Mouse (Mus musculus) MEL (cell line): ENCODE measurements at regions not wholly inside any gene's neighbourhood (a gene's known extent, or its start where the extent isn't known, plus 50 kb on each side); places are given as distances from the start of the nearest gene placed in this dataset.
"Not testable (repeated sequence)": the region's sequence is repeated elsewhere in the genome, so short reads cannot be mapped to it uniquely, and the experiment has no call there.

ENCODE experiments used
- DNase-seq: peaks from one replicate; pipeline ENCODE4 v3.0.0; 2011; ENCODE audit warnings: low read depth, low spot score
- H3K27ac ChIP-seq: 2 replicates; pipeline ENCODE4 v1.5.1; 2012; ENCODE audit warnings: low read depth, mild to moderate bottlenecking, control low read depth, low read length, moderate library complexity; ENCODE audit not compliant: control insufficient read depth
- H3K27me3 ChIP-seq, 2 experiments: fragments of 150-350 bp in 1 of 2; sonication (generic) in 1 of 2; 2 replicates each; pipeline ENCODE4 v1.6.1; 2012; ENCODE audit warnings: low read length in 2 of 2, mild to moderate bottlenecking in 2 of 2, improper control_type of control experiment in 1 of 2, moderate library complexity in 1 of 2; ENCODE audit not compliant: insufficient read depth in 2 of 2, control insufficient read depth in 1 of 2
- H3K36me3 ChIP-seq, 2 experiments: 2 replicates each; pipeline ENCODE4 v1.6.1; 2012 to 2014; ENCODE audit warnings: low read length in 2 of 2, improper control_type of control experiment in 1 of 2, inconsistent platforms in 1 of 2, mild to moderate bottlenecking in 1 of 2; ENCODE audit not compliant: insufficient read depth in 2 of 2, control insufficient read depth in 1 of 2
- H3K4me1 ChIP-seq, 2 experiments: fragments of 150-350 bp in 1 of 2; sonication (generic) in 1 of 2; 2 replicates each; pipeline ENCODE4 v1.6.1; 2012; ENCODE audit warnings: low read length in 2 of 2, improper control_type of control experiment in 1 of 2, mild to moderate bottlenecking in 1 of 2; ENCODE audit not compliant: insufficient read depth in 2 of 2, control insufficient read depth in 1 of 2
- H3K4me3 ChIP-seq, 2 experiments: fragments of 150-350 bp in 1 of 2; sonication (generic) in 1 of 2; 2 replicates each; pipeline ENCODE4 v1.5.1; 2012; ENCODE audit warnings: low read depth in 2 of 2, low read length in 2 of 2, mild to moderate bottlenecking in 2 of 2, moderate library complexity in 2 of 2, control low read depth in 1 of 2, improper control_type of control experiment in 1 of 2; ENCODE audit not compliant: control insufficient read depth in 1 of 2, insufficient read depth in 1 of 2
- H3K79me2 ChIP-seq: 2 replicates; pipeline ENCODE4 v1.6.1; 2012; ENCODE audit warnings: mild to moderate bottlenecking, low read length, moderate library complexity; ENCODE audit not compliant: control insufficient read depth, poor library complexity, insufficient read depth
- H3K9ac ChIP-seq: 2 replicates; pipeline ENCODE4 v1.6.1; 2012; ENCODE audit warnings: low read depth, mild to moderate bottlenecking, control low read depth, low read length, moderate library complexity; ENCODE audit not compliant: control insufficient read depth, poor library complexity, severe bottlenecking
- H3K9me3 ChIP-seq: fragments of 150-350 bp; sonication (generic); replicated peaks from 2 replicates; pipeline ENCODE4 v1.6.1; 2012; ENCODE audit warnings: mild to moderate bottlenecking, low read length, improper control_type of control experiment, moderate library complexity; ENCODE audit not compliant: insufficient read depth
- ELF1 ChIP-seq: IDR thresholded peaks from 2 replicates; pipeline ENCODE4 v1.6.1; 2014; ENCODE audit warnings: low read depth, mild to moderate bottlenecking, inconsistent platforms, low read length, improper control_type of control experiment, moderate library complexity
- EP300 ChIP-seq, 2 experiments: IDR thresholded peaks; 2 replicates each; pipeline ENCODE4 v1.6.1; 2011; ENCODE audit warnings: improper control_type of control experiment in 2 of 2, low read length in 2 of 2, low read depth in 1 of 2, mild to moderate bottlenecking in 1 of 2
- ETS1 ChIP-seq: IDR thresholded peaks from 2 replicates; pipeline ENCODE4 v1.6.1; 2012; ENCODE audit warnings: low read depth, mild to moderate bottlenecking, inconsistent platforms, low read length, improper control_type of control experiment, moderate library complexity
- GATA1 ChIP-seq: IDR thresholded peaks from 2 replicates; pipeline ENCODE4 v1.6.1; 2011; ENCODE audit warnings: low read depth, low read length, improper control_type of control experiment
- HCFC1 ChIP-seq: IDR thresholded peaks from 2 replicates; pipeline ENCODE4 v1.6.1; 2012; ENCODE audit warnings: low read depth, mild to moderate bottlenecking, inconsistent platforms, low read length, improper control_type of control experiment, moderate library complexity
- MAFK ChIP-seq: IDR thresholded peaks from 2 replicates; pipeline ENCODE4 v1.6.1; 2011; ENCODE audit warnings: low read depth, mild to moderate bottlenecking, low read length, improper control_type of control experiment, borderline replicate concordance
- MAZ ChIP-seq: IDR thresholded peaks from 2 replicates; pipeline ENCODE4 v1.6.1; 2012; ENCODE audit warnings: low read depth, mild to moderate bottlenecking, inconsistent platforms, low read length, improper control_type of control experiment
- MEF2A ChIP-seq: IDR thresholded peaks from 2 replicates; pipeline ENCODE4 v1.6.1; 2014; ENCODE audit warnings: low read depth, mild to moderate bottlenecking, inconsistent platforms, low read length, improper control_type of control experiment; ENCODE audit not compliant: poor library complexity, insufficient replicate concordance, severe bottlenecking; ENCODE audit errors: extremely low read depth
- MXI1 ChIP-seq: IDR thresholded peaks from 2 replicates; pipeline ENCODE4 v1.6.1; 2011; ENCODE audit warnings: mild to moderate bottlenecking, low read depth, low read length, improper control_type of control experiment
- MYC ChIP-seq: IDR thresholded peaks from 2 replicates; pipeline ENCODE4 v1.6.1; 2011; ENCODE audit warnings: low read depth, mild to moderate bottlenecking, low read length, improper control_type of control experiment, moderate library complexity
- NRF1 ChIP-seq: IDR thresholded peaks from 2 replicates; pipeline ENCODE4 v1.6.1; 2014; ENCODE audit warnings: low read depth, mild to moderate bottlenecking, inconsistent platforms, low read length, improper control_type of control experiment, moderate library complexity; ENCODE audit not compliant: poor library complexity, insufficient read depth, severe bottlenecking
- POLR2A ChIP-seq, 2 experiments: IDR thresholded peaks; 2 replicates each; pipeline ENCODE4 v1.6.1; 2011 to 2012; ENCODE audit warnings: low read length in 2 of 2, mild to moderate bottlenecking in 2 of 2, control low read depth in 1 of 2, improper control_type of control experiment in 1 of 2, low read depth in 1 of 2, moderate library complexity in 1 of 2; ENCODE audit not compliant: control insufficient read depth in 1 of 2, insufficient read depth in 1 of 2, poor library complexity in 1 of 2
- POLR2AphosphoS2 ChIP-seq: IDR thresholded peaks from 2 replicates; pipeline ENCODE4 v1.6.1; 2011; ENCODE audit warnings: low read length, improper control_type of control experiment
- TAL1 ChIP-seq: IDR thresholded peaks from 2 replicates; pipeline ENCODE4 v1.6.1; 2012; ENCODE audit warnings: mild to moderate bottlenecking, inconsistent platforms, low read length, moderate library complexity, mixed read lengths
- TCF12 ChIP-seq: IDR thresholded peaks from 2 replicates; pipeline ENCODE4 v1.6.1; 2014; ENCODE audit warnings: low read depth, mild to moderate bottlenecking, inconsistent platforms, low read length, improper control_type of control experiment, moderate library complexity
- USF1 ChIP-seq: IDR thresholded peaks from 2 replicates; pipeline ENCODE4 v1.6.1; 2014; ENCODE audit warnings: low read depth, mild to moderate bottlenecking, inconsistent platforms, low read length, improper control_type of control experiment, moderate library complexity
- ZC3H11A ChIP-seq: IDR thresholded peaks from 2 replicates; pipeline ENCODE4 v1.6.1; 2012; ENCODE audit warnings: low read depth, mild to moderate bottlenecking, inconsistent platforms, low read length, improper control_type of control experiment
- ZKSCAN1 ChIP-seq: IDR thresholded peaks from 2 replicates; pipeline ENCODE4 v1.6.1; 2012; ENCODE audit warnings: low read depth, mild to moderate bottlenecking, inconsistent platforms, low read length, improper control_type of control experiment, moderate library complexity

GRCm38 (mm10) chr3:5917536-5917935 lies 166.9 kb downstream of the Gm8797 start:
- Histone ChIP-seq H3K36me3 (peaks cover 0 to 8% of the 10 kb centered on the region in 2 experiments; a peak in 2 of 4 replicates), H3K4me3 (peak overlapping the region; percentile 32 to 35; a peak in 3 of 4 replicates), H3K27ac (peak overlapping the region; percentile 43; the same call in 1 of the 2 replicates), H3K4me1 (no peaks in the 10 kb centered on the region; a peak in 1 of 4 replicates), H3K9ac (no peak overlapping the region), H3K9me3 (no peaks in the 10 kb centered on the region), H3K79me2 (no peaks in the 10 kb centered on the region), H3K27me3 (no peaks in the 10 kb centered on the region)
- TF ChIP-seq POLR2A (IDR thresholded peaks at IDR 0.05; ENCODE audit: control insufficient read depth in 1 of 2, insufficient read depth in 1 of 2, low read depth in 1 of 2, low read length in 2 of 2, poor library complexity in 1 of 2) = no peak
- peak; percentile 49 for TF ChIP-seq ETS1
- TF ChIP-seq ELF1 = no peak
- TF ChIP-seq ZC3H11A = no peak
- TF ChIP-seq MYC = no peak
- peak; percentile 23; the same call in 1 of the 2 replicates for TF ChIP-seq USF1
- TF ChIP-seq MXI1 = no peak
- TF ChIP-seq TCF12 = peak; percentile 85
- TF ChIP-seq ZKSCAN1 = no peak
- TF ChIP-seq MAFK = no peak
- TF ChIP-seq GATA1 = peak; percentile 65
- TF ChIP-seq TAL1 = peak; percentile 24; the same call in 1 of the 2 replicates
- TF ChIP-seq NRF1 = no peak
- no peak for TF ChIP-seq MEF2A
- no peak for TF ChIP-seq POLR2AphosphoS2
- TF ChIP-seq HCFC1 = no peak
- no peak for TF ChIP-seq MAZ
- peak; percentile 64 to 74 for TF ChIP-seq EP300 (IDR thresholded peaks at IDR 0.05; ENCODE audit: low read depth in 1 of 2, low read length in 2 of 2)
- DNase-seq = peak; percentile 40

- not testable (repeated sequence) for H3K4me3 ChIP-seq, H3K36me3 ChIP-seq, H3K4me1 ChIP-seq, H3K9me3 ChIP-seq, H3K9ac ChIP-seq, H3K27me3 ChIP-seq, H3K79me2 ChIP-seq, H3K27ac ChIP-seq, DNase-seq
These were observed 199.6 kb downstream of the Gm8797 start for GRCm38 (mm10) chr3:5950243-5950642.

GRCm38 (mm10) chr3:5989011-5989645 lies 238.5 kb downstream of the Gm8797 start:
- H3K9ac ChIP-seq, H3K27ac ChIP-seq, H3K9me3 ChIP-seq, H3K27me3 ChIP-seq, H3K79me2 ChIP-seq, H3K4me3 ChIP-seq, H3K4me1 ChIP-seq, H3K36me3 ChIP-seq, DNase-seq: not testable (repeated sequence)
